Mouse (Mus musculus): ENCODE data around the gene Lmntd1. TPM values are rescaled to one million over a fixed set of nuclear protein-coding genes. Genes with fewer than 3 reads are reported as not detected.

Lmntd1 gene
- polyA plus RNA-seq, 1 experiment: 0.04 TPM

- 86% methylated on average over 12 of the region's 12 CpGs for WGBS
- no peaks in the 10 kb centered on the region for H3K36me3 ChIP-seq (ENCODE audit: control insufficient read depth, insufficient read depth, low read length)
- DNase-seq (ENCODE audit: low read depth in 1 of 2, low spot score in 2 of 2): no peak
Measured at GRCm38 (mm10) chr6:145462677-145463245, 151.4 kb downstream of the Lmntd1 start.

GRCm38 (mm10) chr6:145457066-145457465 is 157.1 kb downstream of the Lmntd1 start:
- 79% methylated on average over 15 of the region's 15 CpGs for WGBS
- no peaks in the 10 kb centered on the region for H3K4me1 ChIP-seq (ENCODE audit: control insufficient read depth, insufficient read depth, insufficient read length)
- TF ChIP-seq POLR2A (IDR thresholded peaks at IDR 0.05; ENCODE audit: low read depth, low read length) (no peak), CTCF (IDR thresholded peaks at IDR 0.05; ENCODE audit: extremely low read depth, insufficient read depth, insufficient read length, insufficient replicate concordance) (no peak)

More at GRCm38 (mm10) chr6:145462677-145463245, 151.4 kb downstream of the Lmntd1 start:
- no peaks in the 10 kb centered on the region for H3K4me1 ChIP-seq (ENCODE audit: control insufficient read depth, insufficient read depth, insufficient read length)
- H3K27ac ChIP-seq (ENCODE audit: insufficient read depth, low read length): no peak overlapping the region
- no peaks in the 10 kb centered on the region for H3K27me3 ChIP-seq (ENCODE audit: control insufficient read depth, insufficient read depth, low read length)
- H3K4me3 ChIP-seq (ENCODE audit: extremely low read depth, insufficient read depth, insufficient read length): no peak overlapping the region
- no peak for TF ChIP-seq CTCF (IDR thresholded peaks at IDR 0.05; ENCODE audit: extremely low read depth, insufficient read depth, insufficient read length, insufficient replicate concordance)
- no peak for TF ChIP-seq POLR2A (IDR thresholded peaks at IDR 0.05; ENCODE audit: low read depth, low read length)

GRCm38 (mm10) chr6:145450628-145451403 is 163.3 kb downstream of the Lmntd1 start:
- no peak for DNase-seq (ENCODE audit: low read depth in 1 of 2, low spot score in 2 of 2)
- no peaks in the 10 kb centered on the region for H3K4me1 ChIP-seq (ENCODE audit: control insufficient read depth, insufficient read depth, insufficient read length)
- 85% methylated on average over 15 of the region's 15 CpGs for WGBS
- no peaks in the 10 kb centered on the region for H3K36me3 ChIP-seq (ENCODE audit: control insufficient read depth, insufficient read depth, low read length)
- no peak overlapping the region for H3K4me3 ChIP-seq (ENCODE audit: extremely low read depth, insufficient read depth, insufficient read length)
- TF ChIP-seq POLR2A (IDR thresholded peaks at IDR 0.05; ENCODE audit: low read depth, low read length) (no peak), CTCF (IDR thresholded peaks at IDR 0.05; ENCODE audit: extremely low read depth, insufficient read depth, insufficient read length, insufficient replicate concordance) (no peak)
- no peak overlapping the region for H3K27ac ChIP-seq (ENCODE audit: insufficient read depth, low read length)
- no peaks in the 10 kb centered on the region for H3K27me3 ChIP-seq (ENCODE audit: control insufficient read depth, insufficient read depth, low read length)

More at GRCm38 (mm10) chr6:145457066-145457465, 157.1 kb downstream of the Lmntd1 start:
- Histone ChIP-seq H3K4me3 (ENCODE audit: extremely low read depth, insufficient read depth, insufficient read length) (no peak overlapping the region), H3K27ac (ENCODE audit: insufficient read depth, low read length) (no peak overlapping the region), H3K36me3 (ENCODE audit: control insufficient read depth, insufficient read depth, low read length) (no peaks in the 10 kb centered on the region), H3K27me3 (ENCODE audit: control insufficient read depth, insufficient read depth, low read length) (no peaks in the 10 kb centered on the region)
- DNase-seq (ENCODE audit: low read depth in 1 of 2, low spot score in 2 of 2): no peak

GRCm38 (mm10) chr6:145448361-145448760 is 165.8 kb downstream of the Lmntd1 start:
- H3K27me3 ChIP-seq (ENCODE audit: control insufficient read depth, insufficient read depth, low read length): no peaks in the 10 kb centered on the region
- no peak for TF ChIP-seq CTCF (IDR thresholded peaks at IDR 0.05; ENCODE audit: extremely low read depth, insufficient read depth, insufficient read length, insufficient replicate concordance)
- H3K36me3 ChIP-seq (ENCODE audit: control insufficient read depth, insufficient read depth, low read length): no peaks in the 10 kb centered on the region
- H3K4me3 ChIP-seq (ENCODE audit: extremely low read depth, insufficient read depth, insufficient read length): no peak overlapping the region
- no peaks in the 10 kb centered on the region for H3K4me1 ChIP-seq (ENCODE audit: control insufficient read depth, insufficient read depth, insufficient read length)
- no peak for DNase-seq (ENCODE audit: low read depth in 1 of 2, low spot score in 2 of 2)
- WGBS: 68% methylated on average over 2 of the region's 2 CpGs
- no peak overlapping the region for H3K27ac ChIP-seq (ENCODE audit: insufficient read depth, low read length)

- WGBS: 82% methylated on average over 8 of the region's 8 CpGs
- Histone ChIP-seq H3K4me3 (ENCODE audit: extremely low read depth, insufficient read depth, insufficient read length) (no peak overlapping the region), H3K27me3 (ENCODE audit: control insufficient read depth, insufficient read depth, low read length) (no peaks in the 10 kb centered on the region), H3K4me1 (ENCODE audit: control insufficient read depth, insufficient read depth, insufficient read length) (no peaks in the 10 kb centered on the region), H3K27ac (ENCODE audit: insufficient read depth, low read length) (0 out of 2 replicates have a peak overlapping the region, but pooled peaks have one; percentile 13), H3K36me3 (ENCODE audit: control insufficient read depth, insufficient read depth, low read length) (no peaks in the 10 kb centered on the region)
- TF ChIP-seq CTCF (IDR thresholded peaks at IDR 0.05; ENCODE audit: extremely low read depth, insufficient read depth, insufficient read length, insufficient replicate concordance) (no peak), POLR2A (IDR thresholded peaks at IDR 0.05; ENCODE audit: low read depth, low read length) (no peak)
- DNase-seq (ENCODE audit: low read depth in 1 of 2, low spot score in 2 of 2): no peak
Measured at GRCm38 (mm10) chr6:145445811-145446500, 168.2 kb downstream of the Lmntd1 start.

- no peak for DNase-seq (ENCODE audit: low read depth in 1 of 2, low spot score in 2 of 2)
- no peaks in the 10 kb centered on the region for H3K36me3 ChIP-seq (ENCODE audit: control insufficient read depth, insufficient read depth, low read length)
- WGBS: 84% methylated on average over 4 of the region's 4 CpGs
Measured at GRCm38 (mm10) chr6:145445380-145445779, 168.7 kb downstream of the Lmntd1 start.

More at GRCm38 (mm10) chr6:145445380-145445779, 168.7 kb downstream of the Lmntd1 start:
- H3K4me3 ChIP-seq (ENCODE audit: extremely low read depth, insufficient read depth, insufficient read length): no peak overlapping the region
- no peaks in the 10 kb centered on the region for H3K4me1 ChIP-seq (ENCODE audit: control insufficient read depth, insufficient read depth, insufficient read length)
- no peak overlapping the region for H3K27ac ChIP-seq (ENCODE audit: insufficient read depth, low read length)
- no peak for TF ChIP-seq CTCF (IDR thresholded peaks at IDR 0.05; ENCODE audit: extremely low read depth, insufficient read depth, insufficient read length, insufficient replicate concordance)
- TF ChIP-seq POLR2A (IDR thresholded peaks at IDR 0.05; ENCODE audit: low read depth, low read length): no peak
- H3K27me3 ChIP-seq (ENCODE audit: control insufficient read depth, insufficient read depth, low read length): no peaks in the 10 kb centered on the region
